Mouse (Mus musculus): ENCODE measurements around the gene Serpinb9d. TPM values are rescaled to one million over a fixed set of nuclear protein-coding genes. Genes with fewer than 3 reads are reported as not detected.
"Not testable (repeated sequence)": the region's sequence is repeated elsewhere in the genome, so short reads cannot be mapped to it uniquely, and the experiment has no call there.

Gene Serpinb9d
- not detected in 2 replicates for total RNA-seq (2015; ENCODE audit: low replicate concordance)
- total RNA-seq (2017; ENCODE audit: low replicate concordance), result not detected in 2 replicates

- no peak for ATAC-seq (replicated peaks; ENCODE audit: low FRiP score, poor library complexity, severe bottlenecking)
These were observed at the start of gene Serpinb9d for GRCm38 (mm10) chr13:33192659-33193058. Gene Serpinb9d, plus strand, starts transcription at chr13:33192959.

- no peak for ATAC-seq (replicated peaks; ENCODE audit: low FRiP score, poor library complexity, severe bottlenecking)
These were observed 33.1 kb upstream of the Serpinb9d start, which contains the start of gene Serpinb9c for GRCm38 (mm10) chr13:33159642-33160041. Gene Serpinb9c, minus strand, starts transcription at chr13:33159742.

GRCm38 (mm10) chr13:33190486-33190885, 2.3 kb upstream of the Serpinb9d start:
- not testable (repeated sequence) for ATAC-seq (replicated peaks; ENCODE audit: low FRiP score, poor library complexity, severe bottlenecking)

GRCm38 (mm10) chr13:33199740-33200139, 7.0 kb downstream of the Serpinb9d start:
- no peak for ATAC-seq (replicated peaks; ENCODE audit: low FRiP score, poor library complexity, severe bottlenecking)

- ATAC-seq (replicated peaks; ENCODE audit: low FRiP score, poor library complexity, severe bottlenecking), result 0 out of 2 replicates have a peak, but pooled peaks have one; percentile 14
These were observed 56.6 kb downstream of the Serpinb9d start, which contains the start of gene Serpinb9e for GRCm38 (mm10) chr13:33249312-33249711. Gene Serpinb9e, plus strand, starts transcription at chr13:33249612.

Other genes starting within 250 kb of the Serpinb9d start
- gene Serpinb6b, start 227.8 kb upstream of the Serpinb9d start, total RNA-seq (2015; ENCODE audit: low replicate concordance), result 14.4 and 18.9 TPM in 2 replicates
- gene Serpinb6b, start 227.8 kb upstream of the Serpinb9d start, total RNA-seq (2017; ENCODE audit: low replicate concordance), result 16.6 and 20.0 TPM in 2 replicates
- gene Serpinb9, start 189.7 kb upstream of the Serpinb9d start, total RNA-seq (2015; ENCODE audit: low replicate concordance), result 13.3 and 17.6 TPM in 2 replicates
- 8.0 and 15.6 TPM in 2 replicates for gene Serpinb9, start 189.7 kb upstream of the Serpinb9d start, total RNA-seq (2017; ENCODE audit: low replicate concordance)
- not detected in 2 replicates for gene Serpinb9b, start 165.5 kb upstream of the Serpinb9d start, total RNA-seq (2015; ENCODE audit: low replicate concordance)
- gene Serpinb9b, start 165.5 kb upstream of the Serpinb9d start, total RNA-seq (2017; ENCODE audit: low replicate concordance), result not detected in 2 replicates
- not detected in 2 replicates for gene Serpinb1b, start 114.4 kb upstream of the Serpinb9d start, total RNA-seq (2015; ENCODE audit: low replicate concordance)
- gene Serpinb1b, start 114.4 kb upstream of the Serpinb9d start, total RNA-seq (2017; ENCODE audit: low replicate concordance), result not detected in 2 replicates
- gene Serpinb9c, start 33.2 kb upstream of the Serpinb9d start, total RNA-seq (2015; ENCODE audit: low replicate concordance), result not detected in 2 replicates
- not detected in 2 replicates for gene Serpinb9c, start 33.2 kb upstream of the Serpinb9d start, total RNA-seq (2017; ENCODE audit: low replicate concordance)
- gene Serpinb9e, start 56.7 kb downstream of the Serpinb9d start, total RNA-seq (2015; ENCODE audit: low replicate concordance), result not detected in 2 replicates
- not detected in 2 replicates for gene Serpinb9e, start 56.7 kb downstream of the Serpinb9d start, total RNA-seq (2017; ENCODE audit: low replicate concordance)
- gene Serpinb9f, start 131.1 kb downstream of the Serpinb9d start, total RNA-seq (2015; ENCODE audit: low replicate concordance), result not detected in 2 replicates
- not detected in 2 replicates for gene Serpinb9f, start 131.1 kb downstream of the Serpinb9d start, total RNA-seq (2017; ENCODE audit: low replicate concordance)
- not detected in 2 replicates for gene Gm11397, start 202.8 kb downstream of the Serpinb9d start, total RNA-seq (2015; ENCODE audit: low replicate concordance)
- not detected in 2 replicates for gene Gm11397, start 202.8 kb downstream of the Serpinb9d start, total RNA-seq (2017; ENCODE audit: low replicate concordance)